Mouse (Mus musculus) cerebellum, postnatal 14 days (tissue): ENCODE measurements around the gene Pou2f2.
A peak's percentile ranks its signal among the peaks of the same experiment; 100 is the strongest.

Experiments used
- DNase-seq, 2 experiments: peaks; one replicate each; pipeline ENCODE4 v3.0.0; 2021; ENCODE audit warnings: mixed read lengths in 2 of 2

Pou2f2 gene

GRCm38 (mm10) chr7:25088968-25089367 lies 90.6 kb downstream of the Pou2f2 start:
- no peak for DNase-seq

GRCm38 (mm10) chr7:25088531-25088930 lies 91.0 kb downstream of the Pou2f2 start:
- peak in 1 of 2 experiments; percentile 23 for DNase-seq

- no peak for DNase-seq
Measured at GRCm38 (mm10) chr7:25087972-25088371, 91.6 kb downstream of the Pou2f2 start.

GRCm38 (mm10) chr7:25087256-25087912 lies 92.1 kb downstream of the Pou2f2 start:
- no peak for DNase-seq

GRCm38 (mm10) chr7:25086656-25087055 lies 92.9 kb downstream of the Pou2f2 start:
- DNase-seq, result no peak

GRCm38 (mm10) chr7:25084621-25085020 lies 94.9 kb downstream of the Pou2f2 start:
- DNase-seq, result no peak

GRCm38 (mm10) chr7:25082510-25082909 lies 97.0 kb downstream of the Pou2f2 start:
- peak; percentile 72 to 75 for DNase-seq

- no peak for DNase-seq
Measured at GRCm38 (mm10) chr7:25080431-25080830, 99.1 kb downstream of the Pou2f2 start.

- DNase-seq, result no peak
Measured at GRCm38 (mm10) chr7:25079496-25080026, 100.0 kb downstream of the Pou2f2 start.

GRCm38 (mm10) chr7:25077414-25077755 lies 102.1 kb downstream of the Pou2f2 start:
- no peak for DNase-seq

- DNase-seq, result peak; percentile 96 to 97
Measured at GRCm38 (mm10) chr7:25076663-25077413, 102.7 kb downstream of the Pou2f2 start.

- no peak for DNase-seq
Measured at GRCm38 (mm10) chr7:25076296-25076662, 103.2 kb downstream of the Pou2f2 start.

GRCm38 (mm10) chr7:25073924-25074323 lies 105.6 kb downstream of the Pou2f2 start:
- no peak for DNase-seq

GRCm38 (mm10) chr7:25072716-25073390 lies 106.7 kb downstream of the Pou2f2 start:
- DNase-seq, result peak; percentile 70 to 72

- peak; percentile 47 to 49 for DNase-seq
Measured at GRCm38 (mm10) chr7:25071979-25072715, 107.4 kb downstream of the Pou2f2 start, which contains the start of the genes Grik5 and Zfp574. Grik5 (minus strand) TSS chr7:25072346. Zfp574 (plus strand) TSS chr7:25072567.

- DNase-seq, result peak in 1 of 2 experiments; percentile 39
Measured at GRCm38 (mm10) chr7:25068724-25069123, 110.8 kb downstream of the Pou2f2 start.

GRCm38 (mm10) chr7:25067909-25068656 lies 111.4 kb downstream of the Pou2f2 start:
- no peak for DNase-seq

GRCm38 (mm10) chr7:25067338-25067737 lies 112.2 kb downstream of the Pou2f2 start:
- no peak for DNase-seq

GRCm38 (mm10) chr7:25063900-25064299 lies 115.6 kb downstream of the Pou2f2 start:
- no peak for DNase-seq

- no peak for DNase-seq
Measured at GRCm38 (mm10) chr7:25063346-25063745, 116.2 kb downstream of the Pou2f2 start.

- peak in 1 of 2 experiments; percentile 53 for DNase-seq
Measured at GRCm38 (mm10) chr7:25058836-25059235, 120.7 kb downstream of the Pou2f2 start.

GRCm38 (mm10) chr7:25058394-25058793 lies 121.1 kb downstream of the Pou2f2 start:
- DNase-seq, result no peak
